ENCODE assay signal across 21 mouse cellular contexts in the genomic region with DNA sequence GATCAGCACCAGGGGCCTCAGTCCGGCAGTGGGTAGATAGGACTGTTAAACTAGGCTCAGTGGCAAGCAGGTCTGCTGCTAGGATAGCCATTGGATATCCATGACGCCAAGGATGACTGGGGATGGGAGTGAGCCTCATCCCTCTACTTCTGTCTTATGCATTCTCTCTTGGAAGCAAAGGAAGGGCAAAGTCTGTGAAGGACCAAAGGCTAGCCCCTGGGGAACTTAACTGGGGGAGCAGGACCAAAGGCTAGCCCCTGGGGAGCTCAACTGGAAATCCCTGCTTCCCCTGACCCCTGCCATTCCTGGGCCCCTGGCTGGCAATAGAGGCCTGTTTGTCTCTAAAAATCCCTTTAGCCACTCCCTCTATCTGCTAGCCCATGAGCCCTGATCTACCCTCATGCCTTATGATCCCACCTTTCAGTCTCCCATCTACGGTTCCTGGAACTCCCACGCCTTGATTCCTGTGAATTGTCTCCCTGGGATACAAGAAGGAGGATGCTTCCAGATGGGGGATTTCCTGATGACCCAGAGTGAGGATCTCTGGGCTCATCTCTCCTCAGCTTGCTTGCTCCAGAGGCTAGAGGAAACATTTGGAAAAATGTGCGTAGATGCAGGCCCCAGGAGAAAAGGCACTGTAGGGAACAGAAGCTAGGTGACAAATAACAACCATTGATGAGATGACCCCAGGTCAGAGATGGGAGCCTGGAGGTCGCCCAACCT. TPM values are rescaled to one million over a fixed set of nuclear protein-coding genes. Genes with fewer than 3 reads are reported as not detected.
DNase-seq lines count a peak whose midpoint lies in the region; ATAC-seq and TF ChIP-seq lines count a peak whose summit lies in the region.
"Had no signal": no experiment of that assay in that cellular context is flagged by ENCODE, and none has a peak within 500 bp of the region (broad histone marks: within the 10 kb centered on the region; RNA-seq: fewer than 3 reads in every experiment).

No protein-coding gene starts in this region.

- 59% methylated on average over 6 of the region's 6 CpGs for WGBS in heart, adult 2 months
- WGBS in kidney, adult 2 months, result 76% methylated on average over 6 of the region's 6 CpGs
- 68% methylated on average over 6 of the region's 6 CpGs for WGBS in midbrain, embryonic 11.5 days
- 66% methylated on average over 6 of the region's 6 CpGs for WGBS in midbrain, postnatal 0 days
- WGBS in embryonic facial prominence, embryonic 10.5 days, result 77% methylated on average over 6 of the region's 6 CpGs

- intact Hi-C loops in heart, adult 2 months (cut with DNase I), result no loop called here
- intact Hi-C loops in heart, postnatal 14 days (cut with DNase I), result no loop called here

- peaks cover 9% of the 10 kb centered on the region for H3K36me3 ChIP-seq in heart, adult 2 months (ENCODE audit: control insufficient read depth, insufficient read depth, low read length)
- H3K36me3 ChIP-seq in kidney, adult 2 months (ENCODE audit: control insufficient read depth, insufficient read depth, low read length), result no peaks in the 10 kb centered on the region
- H3K36me3 ChIP-seq in midbrain, embryonic 11.5 days (ENCODE audit: control insufficient read depth, insufficient read depth, low read length), result no peaks in the 10 kb centered on the region
- peaks cover 20% of the 10 kb centered on the region for H3K36me3 ChIP-seq in midbrain, postnatal 0 days (ENCODE audit: insufficient read depth, low read length)
- no peaks in the 10 kb centered on the region; the same call in 1 of the 2 replicates for H3K36me3 ChIP-seq in embryonic facial prominence, embryonic 10.5 days (replicated peaks)
- H3K36me3 ChIP-seq: embryonic facial prominence, embryonic 15.5 days had no signal

- no peak for TF ChIP-seq CTCF in heart, adult 2 months (IDR thresholded peaks at IDR 0.05)
- no peak for TF ChIP-seq CTCF in kidney, adult 2 months (conservative IDR thresholded peaks at IDR 0.05; ENCODE audit: insufficient read depth, insufficient read length, low read depth, low read length)
- TF ChIP-seq CTCF in midbrain, postnatal 0 days (IDR thresholded peaks at IDR 0.05), result no peak

- no peak for ATAC-seq in midbrain, embryonic 11.5 days (ENCODE audit: low FRiP score)
- ATAC-seq in midbrain, postnatal 0 days (ENCODE audit: low FRiP score), result no peak
- ATAC-seq: activated CD4-positive, CD25-positive, alpha-beta regulatory T cell, adult 4 months; forebrain, embryonic 16.5 days had no signal

- no peak overlapping the region for H3K4me3 ChIP-seq in heart, adult 2 months
- H3K4me3 ChIP-seq in kidney, adult 2 months (ENCODE audit: insufficient read depth, low read depth, low read length), result no peak overlapping the region
- no peak overlapping the region for H3K4me3 ChIP-seq in midbrain, embryonic 11.5 days (ENCODE audit: low read depth, low read length)
- H3K4me3 ChIP-seq in midbrain, postnatal 0 days (ENCODE audit: low read depth, low read length), result no peak overlapping the region
- no peak overlapping the region for H3K4me3 ChIP-seq in embryonic facial prominence, embryonic 10.5 days
- H3K4me3 ChIP-seq: embryonic facial prominence, embryonic 15.5 days had no signal

- peak in 1 of 2 experiments; percentile 29 for DNase-seq in heart, adult 2 months
- no peak for DNase-seq in heart, postnatal 14 days
- DNase-seq in kidney, adult 2 months, result no peak
- no peak for DNase-seq in kidney, postnatal 25 days
- peak; percentile 80 for DNase-seq in midbrain, embryonic 11.5 days (ENCODE audit: low spot score, missing footprints)
- no peak for DNase-seq in midbrain, postnatal 0 days (ENCODE audit: low spot score)
- no peak for DNase-seq in embryonic facial prominence, embryonic 10.5 days (ENCODE audit: low spot score)
- no peak for DNase-seq in spleen, postnatal 14 days (ENCODE audit: low spot score in 2 of 2)
- DNase-seq: adrenal gland, adult 8-10 months; B cell, adult 2 months; cerebellum, adult 18-20 months; cerebellum, postnatal 36 days; gastrocnemius, postnatal 25 days; kidney, adult 11 months; lung, postnatal 14 days; thymus, postnatal 14 days had no signal

- H3K79me2 ChIP-seq in heart, adult 2 months (replicated peaks; ENCODE audit: control insufficient read depth, insufficient read depth, low read length), result no peaks in the 10 kb centered on the region

- TF ChIP-seq POLR2A in heart, adult 2 months (IDR thresholded peaks at IDR 0.05; ENCODE audit: insufficient read depth, low read depth, low read length), result 0 out of 2 replicates have a peak, but pooled peaks have one; percentile 5
- no peak for TF ChIP-seq POLR2A in kidney, adult 2 months (IDR thresholded peaks at IDR 0.05; ENCODE audit: low read depth, low read length)

- H3K4me2 ChIP-seq in midbrain, embryonic 11.5 days, result no peak overlapping the region
- H3K4me2 ChIP-seq in midbrain, postnatal 0 days (ENCODE audit: low read depth, low read length, poor library complexity, severe bottlenecking), result no peak overlapping the region
- H3K4me2 ChIP-seq: embryonic facial prominence, embryonic 15.5 days had no signal

- H3K9me3 ChIP-seq in midbrain, embryonic 11.5 days (ENCODE audit: control insufficient read depth, low read length), result no peaks in the 10 kb centered on the region
- no peaks in the 10 kb centered on the region for H3K9me3 ChIP-seq in midbrain, postnatal 0 days (ENCODE audit: low read length)
- H3K9me3 ChIP-seq in embryonic facial prominence, embryonic 10.5 days, result no peaks in the 10 kb centered on the region
- H3K9me3 ChIP-seq: embryonic facial prominence, embryonic 15.5 days had no signal

- H3K4me1 ChIP-seq in heart, adult 2 months (ENCODE audit: control insufficient read depth, insufficient read depth, low read length), result peaks cover 53% of the 10 kb centered on the region
- no peaks in the 10 kb centered on the region for H3K4me1 ChIP-seq in kidney, adult 2 months (ENCODE audit: control insufficient read depth, insufficient read depth, low read length)
- no peaks in the 10 kb centered on the region for H3K4me1 ChIP-seq in midbrain, embryonic 11.5 days (ENCODE audit: control insufficient read depth, insufficient read depth, low read length)
- no peaks in the 10 kb centered on the region for H3K4me1 ChIP-seq in midbrain, postnatal 0 days (ENCODE audit: insufficient read depth, low read length)
- peaks cover 52% of the 10 kb centered on the region for H3K4me1 ChIP-seq in embryonic facial prominence, embryonic 10.5 days
- H3K4me1 ChIP-seq: embryonic facial prominence, embryonic 15.5 days had no signal

- peak overlapping the region; percentile 88 for H3K27ac ChIP-seq in heart, adult 2 months
- peak overlapping the region; percentile 57 for H3K27ac ChIP-seq in kidney, adult 2 months (ENCODE audit: insufficient read depth, low read depth, low read length)
- no peak overlapping the region for H3K27ac ChIP-seq in midbrain, embryonic 11.5 days (ENCODE audit: low read depth, low read length)
- no peak overlapping the region for H3K27ac ChIP-seq in midbrain, postnatal 0 days (ENCODE audit: low read depth, low read length)
- H3K27ac ChIP-seq in embryonic facial prominence, embryonic 10.5 days (replicated peaks), result 0 out of 2 replicates have a peak overlapping the region, but pooled peaks have one; percentile 7
- H3K27ac ChIP-seq: embryonic facial prominence, embryonic 15.5 days had no signal

- no peaks in the 10 kb centered on the region for H3K27me3 ChIP-seq in heart, adult 2 months (ENCODE audit: control insufficient read depth, insufficient read depth, low read length)
- H3K27me3 ChIP-seq in kidney, adult 2 months (replicated peaks; ENCODE audit: control insufficient read depth, insufficient read depth, low read length), result no peaks in the 10 kb centered on the region
- no peaks in the 10 kb centered on the region for H3K27me3 ChIP-seq in midbrain, embryonic 11.5 days (ENCODE audit: control insufficient read depth, insufficient read depth, low read length)
- H3K27me3 ChIP-seq in midbrain, postnatal 0 days (ENCODE audit: insufficient read depth, low read length), result no peaks in the 10 kb centered on the region
- peaks cover 7% of the 10 kb centered on the region for H3K27me3 ChIP-seq in embryonic facial prominence, embryonic 10.5 days (replicated peaks; ENCODE audit: low read depth, poor library complexity, severe bottlenecking)
- H3K27me3 ChIP-seq: embryonic facial prominence, embryonic 15.5 days had no signal

- H3K9ac ChIP-seq in heart, adult 2 months (ENCODE audit: low read depth, low read length), result no peak overlapping the region
- no peak overlapping the region for H3K9ac ChIP-seq in midbrain, embryonic 11.5 days (ENCODE audit: low read length)
- H3K9ac ChIP-seq in midbrain, postnatal 0 days (replicated peaks; ENCODE audit: low read length, poor library complexity, severe bottlenecking), result no peak overlapping the region
- H3K9ac ChIP-seq: embryonic facial prominence, embryonic 15.5 days had no signal

- TF ChIP-seq EP300 in heart, adult 2 months (IDR thresholded peaks at IDR 0.05; ENCODE audit: insufficient read depth, low read depth, low read length), result peak; percentile 70; the same call in 1 of the 2 replicates

RNA-seq across cellular contexts. Expression of gene Sema7a, which starts 24.8 kb away (rescaled TPM):
- total RNA-seq in heart, adult 2 months (2021), result 10 to 100 TPM; 26.7 to 31.1 TPM
- polyA plus RNA-seq in heart, adult 2 months (2012; rRNA removed), result 29.0 and 31.3 TPM in 2 replicates
- 10 to 100 TPM; 38.9 to 43.7 TPM for total RNA-seq in heart, postnatal 14 days (2021)
- polyA plus RNA-seq in kidney, adult 2 months (2012; rRNA removed), result 9.4 and 9.6 TPM in 2 replicates
- polyA plus RNA-seq in midbrain, embryonic 11.5 days (2014; fragmentation: Nextera tagmentation; extraction: Ambion mirVana), result 0.78 and 1.0 TPM in 2 replicates
- total RNA-seq in midbrain, postnatal 0 days (2014; rRNA removed), result 42.3 and 49.5 TPM in 2 replicates
- polyA plus RNA-seq in midbrain, postnatal 0 days (2015; fragmentation: Nextera tagmentation; extraction: Ambion mirVana), result 3.2 and 3.6 TPM in 2 replicates
- polyA plus RNA-seq in embryonic facial prominence, embryonic 10.5 days (2016; fragmentation: Nextera tagmentation; extraction: Ambion mirVana), result 0.08 and 0.25 TPM in 2 replicates
- total RNA-seq: MEL had no signal

RNA-seq across cellular contexts. Expression of gene Cyp11a1, which starts 41.5 kb away (rescaled TPM):
- under 1 TPM in 1 of 2 experiments, not detected in 1; 0.29 TPM for total RNA-seq in heart, adult 2 months (2021)
- polyA plus RNA-seq in heart, adult 2 months (2012; rRNA removed), result 0.06 and 0.29 TPM in 2 replicates
- total RNA-seq in heart, postnatal 14 days (2021), result under 1 TPM; 0.17 to 0.63 TPM
- 0.16 and 5.1 TPM in 2 replicates for polyA plus RNA-seq in kidney, adult 2 months (2012; rRNA removed)
- 0.12 TPM in 1 of 2 replicates, not detected in the other for polyA plus RNA-seq in midbrain, embryonic 11.5 days (2014; fragmentation: Nextera tagmentation; extraction: Ambion mirVana)
- 0.22 and 1.3 TPM in 2 replicates for total RNA-seq in midbrain, postnatal 0 days (2014; rRNA removed)
- polyA plus RNA-seq in midbrain, postnatal 0 days (2015; fragmentation: Nextera tagmentation; extraction: Ambion mirVana), result 1.3 and 1.5 TPM in 2 replicates
- polyA plus RNA-seq in embryonic facial prominence, embryonic 10.5 days (2016; fragmentation: Nextera tagmentation; extraction: Ambion mirVana), result not detected in 2 replicates
- total RNA-seq: liver, adult 2 months; MEL had no signal
- polyA plus RNA-seq: activated CD4-positive, CD25-positive, alpha-beta regulatory T cell, adult 4 months; liver, adult 2 months had no signal

RNA-seq across cellular contexts. Expression of gene Ubl7, which starts 53.9 kb away (rescaled TPM):
- 10 to 100 TPM; 75.2 to 83.2 TPM for total RNA-seq in heart, adult 2 months (2021)
- polyA plus RNA-seq in heart, adult 2 months (2012; rRNA removed), result 139 and 142 TPM in 2 replicates
- 10 to 100 TPM; 70.7 to 73.5 TPM for total RNA-seq in heart, postnatal 14 days (2021)
- polyA plus RNA-seq in kidney, adult 2 months (2012; rRNA removed), result 144 and 150 TPM in 2 replicates
- polyA plus RNA-seq in midbrain, embryonic 11.5 days (2014; fragmentation: Nextera tagmentation; extraction: Ambion mirVana), result 111 and 112 TPM in 2 replicates
- total RNA-seq in midbrain, postnatal 0 days (2014; rRNA removed), result 103 and 132 TPM in 2 replicates
- polyA plus RNA-seq in midbrain, postnatal 0 days (2015; fragmentation: Nextera tagmentation; extraction: Ambion mirVana), result 161 and 169 TPM in 2 replicates
- polyA plus RNA-seq in embryonic facial prominence, embryonic 10.5 days (2016; fragmentation: Nextera tagmentation; extraction: Ambion mirVana), result 118 and 130 TPM in 2 replicates

Comparison
In these comparisons a context has a peak if more than half of its experiments do, and no peak if none do; other contexts are left out.
1. H3K27ac ChIP-seq: peak in heart, adult 2 months (single experiment), kidney, adult 2 months (single experiment) and embryonic facial prominence, embryonic 10.5 days (single experiment); none in midbrain, embryonic 11.5 days (single experiment) and midbrain, postnatal 0 days (single experiment).